Mouse (Mus musculus) lung, embryonic 16.5 days (tissue): Measurements from ENCODE around the gene Prkca. TPM values are rescaled to one million over a fixed set of nuclear protein-coding genes. Genes with fewer than 3 reads are reported as not detected.

ENCODE experiments used
- ATAC-seq: fragments of 200-750 bp; cut with Nextera tagmentation; 2 replicates; pipeline ENCODE4 v1.8.0; 2017; ENCODE audit warnings: low read depth, mild to moderate bottlenecking, moderate library complexity
- H3K27ac ChIP-seq: fragments of 300-500 bp; sonication (generic); 2 replicates; pipeline ENCODE4 v1.5.1; 2014; ENCODE audit warnings: mild to moderate bottlenecking, control low read depth, low read length
- H3K27me3 ChIP-seq: fragments of 300-500 bp; sonication (generic); 2 replicates; pipeline ENCODE4 v1.6.1; 2014; ENCODE audit warnings: low read depth, low read length, mixed read lengths; ENCODE audit not compliant: control insufficient read depth, insufficient read depth
- H3K36me3 ChIP-seq: fragments of 300-500 bp; sonication (generic); 2 replicates; pipeline ENCODE4 v1.6.1; 2014; ENCODE audit warnings: low read length; ENCODE audit not compliant: control insufficient read depth, insufficient read depth
- H3K4me1 ChIP-seq: fragments of 300-500 bp; sonication (generic); replicated peaks from 2 replicates; pipeline ENCODE4 v1.6.1; 2014; ENCODE audit warnings: low read length, mixed read lengths; ENCODE audit not compliant: control insufficient read depth, insufficient read depth
- H3K4me2 ChIP-seq: fragments of 300-500 bp; sonication (generic); 2 replicates; pipeline ENCODE4 v1.6.1; 2014; ENCODE audit warnings: low read depth, low read length, control low read depth
- H3K4me3 ChIP-seq: fragments of 300-500 bp; sonication (generic); 2 replicates; pipeline ENCODE4 v1.5.1; 2014; ENCODE audit warnings: mild to moderate bottlenecking, low read length, control low read depth
- H3K9ac ChIP-seq: fragments of 300-500 bp; sonication (generic); 2 replicates; pipeline ENCODE4 v1.6.1; 2014; ENCODE audit warnings: low read length, control low read depth
- H3K9me3 ChIP-seq: fragments of 300-500 bp; sonication (generic); 2 replicates; pipeline ENCODE4 v1.6.1; 2016; ENCODE audit warnings: low read length; ENCODE audit not compliant: control insufficient read depth
- WGBS: fragments of 180-500 bp; shearing (Covaris S2); extraction: QIAGEN DNeasy Blood & Tissue Kit; methylation state at CpG from one replicate; pipeline ENCODE4 v1.1.7; 2014; 5-methylcytosine and 5-hydroxymethylcytosine counted together
- polyA plus RNA-seq: library from polyadenylated mRNA; unstranded; fragments of >200 nt; fragmentation: Nextera tagmentation; extraction: Ambion mirVana; gene quantifications from 2 replicates; pipeline ENCODE4 v1.2.1, GENCODE M21; 2015

Gene Prkca
- polyA plus RNA-seq, 1 experiment from 2014 or later = 10.1 TPM

DNA sequence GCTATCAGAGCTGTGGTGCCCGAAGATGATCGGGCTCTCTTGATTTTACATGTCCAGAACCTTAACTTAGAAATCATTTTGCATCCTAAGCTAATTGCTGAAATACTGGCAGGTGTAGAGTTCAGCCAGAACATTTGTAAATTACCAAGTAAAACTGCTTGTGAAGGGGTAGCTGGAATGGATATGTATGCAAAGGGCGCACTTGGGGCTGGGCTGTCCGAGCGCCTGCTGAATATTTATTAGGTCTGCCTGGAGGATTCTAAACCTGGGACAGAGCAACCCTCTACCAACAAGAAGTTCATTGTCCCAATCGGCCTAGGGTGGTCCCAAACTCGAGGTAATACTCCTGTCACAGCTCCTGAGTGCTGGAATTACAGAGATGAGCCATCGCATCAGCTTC lies 1.0 kb upstream of the Prkca start:
- Histone ChIP-seq H3K27ac (no peak overlapping the region), H3K36me3 (no peaks in the 10 kb centered on the region), H3K4me1 (peaks cover 10% of the 10 kb centered on the region; the same call in 1 of the 2 replicates), H3K27me3 (no peaks in the 10 kb centered on the region; the same call in 1 of the 2 replicates), H3K9ac (no peak overlapping the region; the same call in none of the 2 replicates), H3K9me3 (no peaks in the 10 kb centered on the region), H3K4me3 (peak overlapping the region; percentile 83), H3K4me2 (peak overlapping the region; percentile 98)
- ATAC-seq = no peak
- 69% methylated on average over 8 of the region's 8 CpGs for WGBS

DNA sequence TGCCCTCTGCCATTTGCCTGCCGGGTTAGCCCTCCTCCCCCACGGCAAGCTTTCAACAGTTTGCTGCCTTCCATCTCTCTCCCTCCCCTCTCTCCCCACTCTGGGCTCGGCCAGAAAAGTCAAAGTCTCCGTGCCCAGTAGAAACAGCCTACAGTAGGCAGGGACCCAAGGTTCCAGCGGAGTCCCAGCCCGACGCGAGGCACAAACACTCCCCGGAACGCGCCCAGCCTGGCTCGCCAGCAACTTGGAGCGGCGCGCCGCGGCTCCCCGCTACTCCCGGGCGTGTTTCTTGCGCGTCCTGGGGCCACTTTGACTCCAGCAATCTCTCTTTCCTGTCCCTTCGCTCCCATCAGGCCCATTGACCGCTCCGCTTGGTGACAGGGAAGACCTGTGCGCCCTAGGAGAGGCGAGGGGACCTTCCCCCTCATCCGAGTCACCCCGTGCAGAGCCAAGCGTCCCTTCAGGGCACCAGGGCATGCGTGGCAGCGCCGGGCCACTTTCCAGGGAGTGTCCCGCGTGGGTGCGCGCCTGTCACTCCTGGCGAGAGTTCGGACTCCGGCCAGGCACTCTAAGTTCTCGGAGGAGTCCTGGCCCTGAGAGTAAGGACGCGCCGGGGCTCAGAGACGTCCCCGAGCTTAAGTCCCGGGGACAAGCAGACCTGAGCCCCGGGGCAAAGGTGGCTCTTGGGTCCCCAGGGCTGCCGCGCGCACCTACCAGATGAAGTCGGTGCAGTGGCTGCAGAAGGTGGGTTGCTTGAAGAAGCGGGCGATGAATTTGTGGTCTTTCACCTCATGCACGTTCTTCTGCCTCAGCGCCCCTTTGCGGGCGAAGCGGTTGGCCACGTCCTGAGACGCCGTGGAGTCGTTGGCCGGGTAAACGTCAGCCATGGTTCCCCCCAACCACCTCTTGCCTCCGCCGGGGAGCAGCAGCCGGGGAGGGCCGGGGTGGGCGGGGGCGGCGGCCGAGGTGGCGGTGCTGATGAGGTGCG lies 653 bp downstream of the Prkca start, which contains the start of gene Apoh:
Gene Apoh, plus strand, starts transcription at position 574 of the 988 bp plus-strand sequence.
- peaks cover 10% of the 10 kb centered on the region; the same call in 1 of the 2 replicates for H3K4me1 ChIP-seq
- peak within 1 kb of the TSS; percentile 81 for H3K27ac ChIP-seq
- peak within 1 kb of the TSS; percentile 98 for H3K4me2 ChIP-seq
- H3K9ac ChIP-seq = peak within 1 kb of the TSS; percentile 84
- H3K9me3 ChIP-seq = no peaks in the 10 kb centered on the region
- peak; percentile 23 for ATAC-seq
- H3K36me3 ChIP-seq = no peaks in the 10 kb centered on the region
- no peaks in the 10 kb centered on the region; the same call in 1 of the 2 replicates for H3K27me3 ChIP-seq
- WGBS = under 1% methylated on average over 66 of the region's 75 CpGs
- H3K4me3 ChIP-seq = peak within 1 kb of the TSS; percentile 83

DNA sequence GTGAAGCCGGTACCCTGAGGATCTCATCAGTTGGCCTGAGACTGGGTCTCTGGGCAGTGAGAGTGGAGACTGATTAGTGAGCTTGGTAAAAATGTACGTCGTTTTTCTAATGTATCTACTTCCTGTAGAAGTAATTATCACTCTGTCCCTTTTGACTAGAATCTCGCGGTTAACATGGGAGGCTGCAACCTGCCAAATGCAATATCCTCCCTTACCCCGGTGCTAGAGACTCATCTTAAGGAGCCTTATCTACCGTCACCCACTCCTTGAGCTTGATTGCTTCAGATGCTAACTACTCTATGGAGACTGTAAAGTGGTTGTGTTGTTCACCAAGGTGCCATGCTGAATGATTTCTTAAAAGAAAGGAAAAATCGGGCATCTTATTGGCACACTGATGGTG lies 1.9 kb downstream of the Prkca start:
- Histone ChIP-seq H3K9me3 (no peaks in the 10 kb centered on the region), H3K27ac (no peak overlapping the region), H3K9ac (no peak overlapping the region), H3K4me3 (peak overlapping the region; percentile 83), H3K4me1 (peaks cover 10% of the 10 kb centered on the region; the same call in 1 of the 2 replicates), H3K36me3 (no peaks in the 10 kb centered on the region), H3K27me3 (no peaks in the 10 kb centered on the region; the same call in 1 of the 2 replicates), H3K4me2 (peak overlapping the region; percentile 98)
- WGBS = 45% methylated on average over 8 of the region's 8 CpGs
- ATAC-seq = no peak

DNA sequence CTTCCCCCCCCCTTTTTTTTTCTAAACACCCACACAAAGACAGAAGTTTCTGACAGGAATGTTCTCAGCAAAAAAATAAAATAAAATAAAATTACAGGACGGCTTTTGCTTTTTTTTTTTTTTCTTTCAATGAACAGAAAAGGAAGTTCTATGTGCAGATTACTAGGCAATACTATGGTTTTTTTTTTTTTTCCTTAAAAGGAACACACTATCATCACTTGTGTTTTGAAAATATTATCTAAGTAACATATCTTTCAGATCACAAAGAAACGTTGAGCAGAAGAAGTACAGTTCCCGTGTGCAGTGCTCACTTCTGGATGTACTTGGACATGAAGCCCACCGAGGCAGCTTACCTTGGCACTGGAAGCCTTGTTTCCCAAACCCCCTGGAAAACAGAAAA lies 3.4 kb downstream of the Prkca start:
- Histone ChIP-seq H3K4me3 (no peak overlapping the region), H3K4me2 (no peak overlapping the region), H3K9me3 (no peaks in the 10 kb centered on the region), H3K36me3 (no peaks in the 10 kb centered on the region), H3K4me1 (peaks cover 15% of the 10 kb centered on the region; the same call in 1 of the 2 replicates), H3K27me3 (no peaks in the 10 kb centered on the region; the same call in 1 of the 2 replicates), H3K9ac (no peak overlapping the region), H3K27ac (no peak overlapping the region)
- 74% methylated on average over 4 of the region's 4 CpGs for WGBS
- ATAC-seq = no peak

DNA sequence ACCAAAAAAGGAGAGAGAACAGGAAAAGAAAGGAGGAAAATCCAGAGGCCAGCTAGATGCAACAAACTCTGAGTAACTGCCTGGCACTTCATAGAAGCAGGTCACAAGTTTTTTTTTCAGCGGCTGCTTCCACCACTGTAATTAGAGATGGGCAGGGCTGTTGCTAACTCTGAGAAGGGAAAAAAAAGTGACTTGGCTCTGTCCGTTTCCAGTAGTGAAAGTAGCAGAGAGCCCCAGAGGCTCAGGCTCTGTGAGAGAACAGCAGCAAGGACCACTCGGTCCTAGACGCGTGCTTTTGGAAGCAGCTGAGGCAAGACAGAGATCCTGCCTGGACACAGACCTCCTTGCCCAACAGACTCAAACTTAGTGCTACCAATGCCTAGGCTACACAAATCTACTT lies 7.3 kb downstream of the Prkca start:
- Histone ChIP-seq H3K27me3 (no peaks in the 10 kb centered on the region), H3K9me3 (no peaks in the 10 kb centered on the region), H3K9ac (no peak overlapping the region), H3K4me1 (peaks cover 7% of the 10 kb centered on the region; the same call in 1 of the 2 replicates), H3K36me3 (no peaks in the 10 kb centered on the region), H3K4me3 (no peak overlapping the region), H3K4me2 (no peak overlapping the region), H3K27ac (no peak overlapping the region)
- WGBS = 23% methylated on average over 5 of the region's 5 CpGs
- 0 out of 2 replicates have a peak, but pooled peaks have one; percentile 43 for ATAC-seq

DNA sequence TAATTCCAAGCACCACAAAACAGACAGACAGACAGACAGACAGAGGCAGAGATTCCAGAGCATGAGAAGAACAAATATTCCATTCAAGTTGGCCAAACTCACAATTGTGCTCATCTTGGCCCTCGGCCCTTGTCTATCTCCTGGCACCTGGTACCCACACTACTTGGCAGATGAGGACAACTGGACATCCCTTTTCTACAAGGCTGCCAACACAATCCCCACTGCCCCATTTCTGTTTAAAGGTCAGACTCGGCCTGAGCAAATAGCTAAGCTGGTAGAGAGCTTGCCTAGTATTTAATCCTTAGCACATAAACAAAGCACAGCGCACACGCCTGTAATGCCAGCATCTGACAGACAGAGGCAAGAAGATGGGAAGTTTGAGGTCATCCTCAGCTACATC lies 8.2 kb downstream of the Prkca start:
- WGBS = 80% methylated on average over 4 of the region's 4 CpGs
- Histone ChIP-seq H3K27me3 (no peaks in the 10 kb centered on the region), H3K27ac (no peak overlapping the region), H3K9ac (no peak overlapping the region), H3K36me3 (no peaks in the 10 kb centered on the region), H3K9me3 (no peaks in the 10 kb centered on the region), H3K4me2 (no peak overlapping the region), H3K4me1 (peaks cover 7% of the 10 kb centered on the region; the same call in 1 of the 2 replicates), H3K4me3 (no peak overlapping the region)
- no peak for ATAC-seq

DNA sequence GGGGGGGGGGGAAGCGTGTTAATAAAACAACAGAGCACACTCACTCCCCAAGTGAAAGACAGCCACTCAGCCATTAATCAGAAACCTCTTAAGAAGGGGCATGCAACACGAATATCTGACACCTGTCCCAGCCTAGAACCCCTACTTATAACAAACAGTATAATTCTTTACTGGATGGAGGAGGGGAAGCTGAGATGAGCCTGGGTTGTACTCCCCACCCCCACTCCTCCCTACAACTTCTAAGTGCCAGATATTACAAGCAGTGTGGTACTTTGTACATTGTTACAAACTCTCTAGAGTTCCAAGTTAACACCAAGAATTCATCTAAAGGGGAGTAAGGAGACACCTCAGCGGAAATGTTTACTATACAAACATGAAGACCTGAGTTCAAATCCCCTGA lies 9.1 kb downstream of the Prkca start:
- 49% methylated on average over 3 of the region's 3 CpGs for WGBS
- no peak for ATAC-seq

DNA sequence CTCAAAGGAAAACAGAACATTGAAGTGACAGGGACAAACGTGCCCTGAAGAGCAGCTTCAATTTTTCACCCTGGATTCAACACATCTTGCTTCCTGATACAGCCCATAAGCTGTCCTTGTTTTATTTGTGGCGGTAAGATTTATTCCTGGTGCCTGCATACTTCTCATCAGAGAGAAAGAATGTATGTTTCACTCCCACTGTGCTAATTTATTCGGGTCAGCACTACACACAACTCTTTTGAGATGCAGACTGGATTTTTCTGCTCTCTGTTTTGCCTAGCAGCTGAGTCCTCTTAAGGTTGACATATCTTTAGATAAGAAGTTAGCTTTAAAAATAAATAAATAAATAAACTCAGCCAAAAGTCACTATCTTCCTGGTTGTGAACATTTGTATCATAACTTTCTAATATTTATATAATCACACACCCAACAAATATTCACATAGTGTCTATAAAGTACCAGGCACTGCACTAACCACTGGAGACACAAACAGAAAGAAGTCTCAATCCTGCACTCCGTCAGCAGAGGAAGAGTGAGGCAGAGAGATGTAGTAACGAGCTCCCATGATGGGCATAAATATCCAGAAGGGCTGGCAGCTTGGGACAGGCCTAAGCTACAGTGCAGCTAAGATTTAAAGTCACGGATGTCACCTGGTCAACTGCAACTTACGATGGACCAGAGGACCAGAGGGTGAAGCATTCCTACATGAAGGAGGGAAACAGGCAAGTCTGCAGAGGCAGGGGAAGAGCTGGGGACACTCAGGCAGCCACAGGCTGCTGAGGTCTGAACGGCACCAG lies 9.9 kb downstream of the Prkca start:
- no peak overlapping the region for H3K4me3 ChIP-seq
- H3K36me3 ChIP-seq = no peaks in the 10 kb centered on the region
- ATAC-seq = no peak
- no peaks in the 10 kb centered on the region for H3K27me3 ChIP-seq
- 53% methylated on average over 8 of the region's 8 CpGs for WGBS
- H3K4me2 ChIP-seq = no peak overlapping the region
- H3K4me1 ChIP-seq = peaks cover 7% of the 10 kb centered on the region
- no peak overlapping the region for H3K9ac ChIP-seq
- no peak overlapping the region for H3K27ac ChIP-seq
- H3K9me3 ChIP-seq = no peaks in the 10 kb centered on the region

More for the DNA sequence above, 9.1 kb downstream of the Prkca start:
- Histone ChIP-seq H3K27ac (no peak overlapping the region), H3K4me1 (peaks cover 7% of the 10 kb centered on the region; the same call in 1 of the 2 replicates), H3K4me3 (no peak overlapping the region), H3K9me3 (no peaks in the 10 kb centered on the region), H3K9ac (no peak overlapping the region), H3K4me2 (no peak overlapping the region), H3K36me3 (no peaks in the 10 kb centered on the region), H3K27me3 (no peaks in the 10 kb centered on the region)

DNA sequence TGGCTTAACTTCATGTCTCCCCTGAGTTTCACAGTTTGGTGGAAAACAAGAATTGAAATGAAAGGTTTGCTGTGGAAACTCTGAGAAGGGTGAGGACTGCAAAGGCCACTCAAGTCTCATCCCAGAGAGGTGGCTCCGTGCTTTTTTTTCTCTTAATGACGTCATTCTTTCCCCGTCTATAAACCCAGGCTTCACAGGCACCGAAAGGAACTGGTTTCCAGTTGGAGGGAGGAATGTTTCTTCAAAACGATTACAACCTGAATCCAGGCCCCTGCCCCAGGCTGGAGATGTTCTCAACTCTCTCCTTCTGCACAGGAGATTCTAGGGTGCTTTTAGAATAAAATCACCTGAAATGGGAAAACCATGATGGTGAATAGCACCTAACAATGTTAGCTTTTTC lies 10.7 kb downstream of the Prkca start:
- Histone ChIP-seq H3K27ac (no peak overlapping the region), H3K36me3 (no peaks in the 10 kb centered on the region), H3K4me2 (no peak overlapping the region), H3K9ac (no peak overlapping the region), H3K4me1 (peaks cover 7% of the 10 kb centered on the region), H3K9me3 (no peaks in the 10 kb centered on the region), H3K27me3 (no peaks in the 10 kb centered on the region), H3K4me3 (no peak overlapping the region)
- ATAC-seq = no peak
- 43% methylated on average over 5 of the region's 5 CpGs for WGBS
